8 mouse cellular contexts compared by ENCODE assay signal in genomic region chr17:12791420-12791819, GRCm38 (mm10). TPM values are rescaled to one million over a fixed set of nuclear protein-coding genes. Genes with fewer than 3 reads are reported as not detected.
DNase-seq lines count a peak whose midpoint lies in the region; ATAC-seq lines count a peak whose summit lies in the region.

No protein-coding gene starts in this region.

- ATAC-seq in kidney, embryonic 14.5 days (ENCODE audit: low FRiP score, low TSS enrichment): peak; percentile 9; the same call in 1 of the 2 replicates
- peak; percentile 29; the same call in 1 of the 2 replicates for ATAC-seq in midbrain, embryonic 13.5 days

- H3K27me3 ChIP-seq in kidney, embryonic 14.5 days (ENCODE audit: control insufficient read depth, insufficient read depth, low read length): no peaks in the 10 kb centered on the region
- H3K27me3 ChIP-seq in midbrain, embryonic 13.5 days: peaks cover 8% of the 10 kb centered on the region; the same call in 1 of the 2 replicates

- H3K36me3 ChIP-seq in kidney, embryonic 14.5 days (ENCODE audit: control insufficient read depth, insufficient read depth, low read length): peaks cover 5% of the 10 kb centered on the region
- H3K36me3 ChIP-seq in midbrain, embryonic 13.5 days: no peaks in the 10 kb centered on the region

- peaks cover 12% of the 10 kb centered on the region; the same call in 1 of the 2 replicates for H3K9me3 ChIP-seq in kidney, embryonic 14.5 days (ENCODE audit: control insufficient read depth, low read length)
- H3K9me3 ChIP-seq in midbrain, embryonic 13.5 days: no peaks in the 10 kb centered on the region

- H3K4me1 ChIP-seq in kidney, embryonic 14.5 days (ENCODE audit: control insufficient read depth, insufficient read depth, low read length): peaks cover 27% of the 10 kb centered on the region
- peaks cover 19% of the 10 kb centered on the region for H3K4me1 ChIP-seq in midbrain, embryonic 13.5 days (replicated peaks)

- peak; percentile 56 for DNase-seq in urinary bladder, postnatal 14 days (ENCODE audit: low spot score)
- no peak for DNase-seq in urinary bladder, postnatal 36 days (ENCODE audit: low spot score in 2 of 2)
- DNase-seq in heart, adult 8-10 months (ENCODE audit: low spot score): peak; percentile 88
- no peak for DNase-seq in cerebellum, postnatal 25 days
- DNase-seq in spleen, postnatal 10 days (ENCODE audit: low spot score in 2 of 2): no peak
- no peak for DNase-seq in cerebellum, adult 11 months

- no peak overlapping the region for H3K9ac ChIP-seq in kidney, embryonic 14.5 days (ENCODE audit: low read depth, low read length)
- H3K9ac ChIP-seq in midbrain, embryonic 13.5 days (replicated peaks): no peak overlapping the region

- H3K4me2 ChIP-seq in kidney, embryonic 14.5 days (replicated peaks; ENCODE audit: low read depth, low read length): no peak overlapping the region
- no peak overlapping the region for H3K4me2 ChIP-seq in midbrain, embryonic 13.5 days (replicated peaks)

- 30% methylated on average over 4 of the region's 4 CpGs for WGBS in kidney, embryonic 14.5 days
- 46% methylated on average over 4 of the region's 4 CpGs for WGBS in midbrain, embryonic 13.5 days

- no peak overlapping the region for H3K4me3 ChIP-seq in kidney, embryonic 14.5 days (ENCODE audit: low read length)
- H3K4me3 ChIP-seq in midbrain, embryonic 13.5 days (replicated peaks): no peak overlapping the region

- H3K27ac ChIP-seq in kidney, embryonic 14.5 days (ENCODE audit: low read depth, low read length): peak overlapping the region; percentile 79
- peak overlapping the region; percentile 69 for H3K27ac ChIP-seq in midbrain, embryonic 13.5 days

RNA-seq across cellular contexts. Expression of gene Igf2r, which starts 22.0 kb away (rescaled TPM):
- total RNA-seq in heart, adult 8-10 months (2022): 100 to 1,000 TPM; 103 to 124 (median 118) TPM
- polyA plus RNA-seq in kidney, embryonic 14.5 days (2014; fragmentation: Nextera tagmentation; extraction: Ambion mirVana): 20.7 and 37.8 TPM in 2 replicates
- polyA plus RNA-seq in midbrain, embryonic 13.5 days (2015; fragmentation: Nextera tagmentation; extraction: Ambion mirVana): 11.0 and 11.2 TPM in 2 replicates

Comparison
In these comparisons a context has a peak if more than half of its experiments do, and no peak if none do; other contexts are left out.
1. DNase-seq: peak in urinary bladder, postnatal 14 days (single experiment) and heart, adult 8-10 months (single experiment); none in urinary bladder, postnatal 36 days (0 of 2), cerebellum, postnatal 25 days (0 of 2), spleen, postnatal 10 days (0 of 2) and cerebellum, adult 11 months (single experiment).